Mouse (Mus musculus) olfactory bulb, adult 2 months (tissue): ENCODE data around the gene Hmox1.

Source experiments
- CTCF ChIP-seq: fragments of 200-500 bp; IDR thresholded peaks from 2 replicates; pipeline ENCODE4 v1.5.1; 2012; ENCODE audit warnings: low read depth, mild to moderate bottlenecking, low read length, moderate library complexity; ENCODE audit not compliant: insufficient read depth
- POLR2A ChIP-seq: fragments of 200-500 bp; IDR thresholded peaks from 2 replicates; pipeline ENCODE4 v1.6.1; 2012; ENCODE audit warnings: mild to moderate bottlenecking, low read depth, low read length, moderate library complexity; ENCODE audit not compliant: insufficient read depth

- TF ChIP-seq POLR2A, result no peak
- no peak for TF ChIP-seq CTCF
Measured at GRCm38 (mm10) chr8:75082181-75082805, 11.1 kb upstream of the Hmox1 start.
